Comparison of ENCODE assay signal across 12 mouse cellular contexts in genomic region chr2:59896400-59896799, GRCm38 (mm10). TPM values are rescaled to one million over a fixed set of nuclear protein-coding genes. Genes with fewer than 3 reads are reported as not detected.
DNase-seq lines count a peak whose midpoint lies in the region; ATAC-seq lines count a peak whose summit lies in the region.
"Had no signal": no experiment of that assay in that cellular context is flagged by ENCODE, and none has a peak within 500 bp of the region (broad histone marks: within the 10 kb centered on the region; RNA-seq: fewer than 3 reads in every experiment).

No protein-coding gene starts in this region.

- H3K4me2 ChIP-seq in kidney, embryonic 16.5 days (replicated peaks; ENCODE audit: low read depth, low read length) = no peak overlapping the region
- H3K4me2 ChIP-seq in embryonic facial prominence, embryonic 13.5 days = peak overlapping the region; percentile 20; the same call in 1 of the 2 replicates
- H3K4me2 ChIP-seq in hindbrain, embryonic 14.5 days (replicated peaks) = no peak overlapping the region
- H3K4me2 ChIP-seq: midbrain, embryonic 11.5 days had no signal

- H3K27me3 ChIP-seq in kidney, embryonic 16.5 days (ENCODE audit: insufficient read depth, low read length) = no peaks in the 10 kb centered on the region
- H3K27me3 ChIP-seq in embryonic facial prominence, embryonic 13.5 days = no peaks in the 10 kb centered on the region
- no peaks in the 10 kb centered on the region for H3K27me3 ChIP-seq in hindbrain, embryonic 14.5 days (ENCODE audit: control insufficient read depth, insufficient read depth, low read length)

- H3K4me3 ChIP-seq in kidney, embryonic 16.5 days (ENCODE audit: low read length) = no peak overlapping the region
- no peak overlapping the region for H3K4me3 ChIP-seq in embryonic facial prominence, embryonic 13.5 days
- H3K4me3 ChIP-seq in hindbrain, embryonic 14.5 days (replicated peaks; ENCODE audit: low read length) = no peak overlapping the region

- H3K27ac ChIP-seq in kidney, embryonic 16.5 days (ENCODE audit: low read length) = peak overlapping the region; percentile 16; the same call in 1 of the 2 replicates
- peak overlapping the region; percentile 74 for H3K27ac ChIP-seq in embryonic facial prominence, embryonic 13.5 days
- H3K27ac ChIP-seq in hindbrain, embryonic 14.5 days = no peak overlapping the region

- WGBS in kidney, embryonic 16.5 days = 75% methylated on average over 7 of the region's 7 CpGs
- WGBS in embryonic facial prominence, embryonic 13.5 days = 72% methylated on average over 7 of the region's 7 CpGs
- WGBS in hindbrain, embryonic 14.5 days = 84% methylated on average over 7 of the region's 7 CpGs

- H3K36me3 ChIP-seq in kidney, embryonic 16.5 days (ENCODE audit: insufficient read depth, low read length) = peaks cover 18% of the 10 kb centered on the region
- H3K36me3 ChIP-seq in embryonic facial prominence, embryonic 13.5 days = peaks cover 34% of the 10 kb centered on the region
- H3K36me3 ChIP-seq in hindbrain, embryonic 14.5 days (replicated peaks; ENCODE audit: control insufficient read depth, insufficient read depth) = peaks cover 31% of the 10 kb centered on the region

- 0 out of 2 replicates have a peak overlapping the region, but pooled peaks have one; percentile 14 for H3K9ac ChIP-seq in kidney, embryonic 16.5 days (replicated peaks; ENCODE audit: low read length)
- no peak overlapping the region for H3K9ac ChIP-seq in embryonic facial prominence, embryonic 13.5 days
- H3K9ac ChIP-seq in hindbrain, embryonic 14.5 days = no peak overlapping the region

- DNase-seq in kidney, adult 11 months = no peak
- peak; percentile 35 to 37 for DNase-seq in heart, postnatal 10 days
- DNase-seq in lung, postnatal 25 days (ENCODE audit: low spot score) = peak; percentile 16
- no peak for DNase-seq in cerebellum, postnatal 4 days (ENCODE audit: low spot score in 2 of 2)
- DNase-seq in thymus, postnatal 0 days (ENCODE audit: low spot score) = no peak
- no peak for DNase-seq in hindbrain, embryonic 14.5 days (ENCODE audit: low spot score)
- DNase-seq: cerebellum, adult 18-20 months; kidney, postnatal 10 days; thymus, postnatal 4 days had no signal

- no peak for ATAC-seq in kidney, embryonic 16.5 days (ENCODE audit: low FRiP score, low TSS enrichment)
- ATAC-seq in embryonic facial prominence, embryonic 13.5 days (ENCODE audit: insufficient number of reproducible peaks, insufficient read depth, low FRiP score, low TSS enrichment, low read depth) = no peak
- no peak for ATAC-seq in hindbrain, embryonic 14.5 days (ENCODE audit: low FRiP score)

- no peaks in the 10 kb centered on the region; the same call in 1 of the 2 replicates for H3K4me1 ChIP-seq in kidney, embryonic 16.5 days (ENCODE audit: insufficient read depth, low read length)
- H3K4me1 ChIP-seq in embryonic facial prominence, embryonic 13.5 days = peaks cover 17% of the 10 kb centered on the region
- H3K4me1 ChIP-seq in hindbrain, embryonic 14.5 days (replicated peaks; ENCODE audit: control insufficient read depth, insufficient read depth, low read length) = no peaks in the 10 kb centered on the region

- H3K9me3 ChIP-seq in kidney, embryonic 16.5 days (ENCODE audit: low read length) = no peaks in the 10 kb centered on the region
- H3K9me3 ChIP-seq in embryonic facial prominence, embryonic 13.5 days = no peaks in the 10 kb centered on the region
- H3K9me3 ChIP-seq in hindbrain, embryonic 14.5 days (ENCODE audit: control insufficient read depth, low read length) = no peaks in the 10 kb centered on the region

- intact Hi-C loops in heart, postnatal 10 days (cut with DNase I) = no loop called here

RNA-seq across cellular contexts. Expression of gene Wdsub1, which starts 14.0 kb away (rescaled TPM):
- polyA plus RNA-seq in kidney, embryonic 16.5 days (2015; fragmentation: Nextera tagmentation; extraction: Ambion mirVana) = 41.9 and 47.4 TPM in 2 replicates
- polyA plus RNA-seq in embryonic facial prominence, embryonic 13.5 days (2015; fragmentation: Nextera tagmentation; extraction: Ambion mirVana) = 44.1 and 45.8 TPM in 2 replicates
- total RNA-seq in heart, postnatal 10 days (2021) = 10 to 100 TPM; 28.7 to 29.7 TPM
- 16.3 and 19.0 TPM in 2 replicates for polyA plus RNA-seq in thymus, postnatal 0 days (2015; fragmentation: Nextera tagmentation; extraction: Ambion mirVana)
- 14.0 and 16.6 TPM in 2 replicates for polyA plus RNA-seq in hindbrain, embryonic 14.5 days (2014; fragmentation: Nextera tagmentation; extraction: Ambion mirVana)

Comparison
In these comparisons a context has a peak if more than half of its experiments do, and no peak if none do; other contexts are left out.
1. DNase-seq: peak in heart, postnatal 10 days (2 of 2) and lung, postnatal 25 days (single experiment); none in kidney, adult 11 months (single experiment), cerebellum, postnatal 4 days (0 of 2), thymus, postnatal 0 days (single experiment) and hindbrain, embryonic 14.5 days (single experiment).